Mouse (Mus musculus) forebrain, embryonic 16.5 days (tissue): ENCODE results near the gene Slc22a7. TPM values are rescaled to one million over a fixed set of nuclear protein-coding genes. Genes with fewer than 3 reads are reported as not detected.

Experiments used
- ATAC-seq: fragments of 200-750 bp; cut with Nextera tagmentation; 2 replicates; pipeline ENCODE4 v1.8.0; 2017; ENCODE audit warnings: mild to moderate bottlenecking, moderate library complexity
- H3K27ac ChIP-seq: fragments of 300-500 bp; sonication (generic); 2 replicates; pipeline ENCODE4 v1.5.1; 2014; ENCODE audit warnings: low read length, control low read depth
- H3K27me3 ChIP-seq: fragments of 300-500 bp; sonication (generic); replicated peaks from 2 replicates; pipeline ENCODE4 v1.6.1; 2014; ENCODE audit warnings: low read length; ENCODE audit not compliant: control insufficient read depth, insufficient read depth
- H3K36me3 ChIP-seq: fragments of 300-500 bp; sonication (generic); 2 replicates; pipeline ENCODE4 v1.6.1; 2014; ENCODE audit not compliant: control insufficient read depth, insufficient read depth
- H3K4me1 ChIP-seq: fragments of 300-500 bp; sonication (generic); replicated peaks from 2 replicates; pipeline ENCODE4 v1.6.1; 2014; ENCODE audit warnings: low read length; ENCODE audit not compliant: control insufficient read depth, insufficient read depth
- H3K4me2 ChIP-seq: fragments of 300-500 bp; sonication (generic); 2 replicates; pipeline ENCODE4 v1.6.1; 2014; ENCODE audit warnings: mild to moderate bottlenecking, low read length, control low read depth
- H3K4me3 ChIP-seq: fragments of 300-500 bp; sonication (generic); replicated peaks from 2 replicates; pipeline ENCODE4 v1.5.1; 2014; ENCODE audit warnings: mild to moderate bottlenecking, low read length, control low read depth
- H3K9ac ChIP-seq: fragments of 300-500 bp; sonication (generic); replicated peaks from 2 replicates; pipeline ENCODE4 v1.6.1; 2014; ENCODE audit warnings: low read depth, low read length, control low read depth
- H3K9me3 ChIP-seq: fragments of 300-500 bp; sonication (generic); 2 replicates; pipeline ENCODE4 v1.6.1; 2016; ENCODE audit warnings: low read length; ENCODE audit not compliant: control insufficient read depth
- WGBS: fragments of 180-500 bp; shearing (Covaris S2); extraction: QIAGEN DNeasy Blood & Tissue Kit; methylation state at CpG from one replicate; pipeline ENCODE4 v1.1.7; 2014; 5-methylcytosine and 5-hydroxymethylcytosine counted together
- polyA plus RNA-seq: library from polyadenylated mRNA; unstranded; fragments of >200 nt; fragmentation: Nextera tagmentation; extraction: Ambion mirVana; gene quantifications from 2 replicates; pipeline ENCODE4 v1.2.1, GENCODE M21; 2015

The Slc22a7 gene
- polyA plus RNA-seq, 1 experiment from 2014 or later: not detected

GRCm38 (mm10) chr17:46452683-46453082 is 14.4 kb upstream of the Slc22a7 start:
- Histone ChIP-seq H3K4me2 (no peak overlapping the region), H3K9ac (no peak overlapping the region), H3K27ac (no peak overlapping the region), H3K4me1 (peaks cover 26% of the 10 kb centered on the region), H3K4me3 (no peak overlapping the region), H3K9me3 (no peaks in the 10 kb centered on the region), H3K36me3 (no peaks in the 10 kb centered on the region), H3K27me3 (0 out of 2 replicates have a peak, but pooled peaks cover 4% of the 10 kb centered on the region)
- no peak for ATAC-seq
- 30% methylated on average over 5 of the region's 5 CpGs for WGBS

DNA sequence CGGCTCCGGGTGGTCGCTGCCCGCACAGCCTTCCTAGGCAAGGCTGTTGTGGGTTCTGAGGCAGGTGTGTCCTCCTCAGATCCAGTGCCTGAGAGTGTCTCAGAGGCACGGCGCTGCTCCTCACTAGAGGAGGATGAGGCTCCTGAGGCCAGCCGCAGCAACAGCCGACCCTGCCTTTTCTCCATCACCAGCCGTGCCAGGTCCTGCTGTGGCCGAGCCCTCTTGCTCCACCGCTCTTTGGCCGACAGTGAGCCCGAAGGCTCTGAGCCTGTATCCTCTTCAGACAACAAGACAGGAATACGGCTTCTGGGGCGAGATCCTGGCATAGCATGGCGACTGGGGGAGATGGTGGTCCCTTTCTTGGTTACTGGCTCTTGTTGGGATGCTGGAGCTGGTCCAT is 8.0 kb upstream of the Slc22a7 start:
- H3K4me2 ChIP-seq: no peak overlapping the region
- 92% methylated on average over 16 of the region's 16 CpGs for WGBS
- ATAC-seq: no peak
- H3K4me3 ChIP-seq: no peak overlapping the region
- peaks cover 12% of the 10 kb centered on the region for H3K27me3 ChIP-seq
- H3K36me3 ChIP-seq: no peaks in the 10 kb centered on the region
- H3K9ac ChIP-seq: no peak overlapping the region
- H3K27ac ChIP-seq: no peak overlapping the region
- no peaks in the 10 kb centered on the region for H3K9me3 ChIP-seq
- no peaks in the 10 kb centered on the region for H3K4me1 ChIP-seq

GRCm38 (mm10) chr17:46444839-46445579 is 6.8 kb upstream of the Slc22a7 start:
- H3K27me3 ChIP-seq: peaks cover 12% of the 10 kb centered on the region
- no peak overlapping the region for H3K4me2 ChIP-seq
- ATAC-seq: no peak
- H3K4me3 ChIP-seq: no peak overlapping the region
- H3K36me3 ChIP-seq: no peaks in the 10 kb centered on the region
- WGBS: 7% methylated on average over 50 of the region's 50 CpGs
- H3K9me3 ChIP-seq: no peaks in the 10 kb centered on the region
- no peak overlapping the region for H3K27ac ChIP-seq
- no peaks in the 10 kb centered on the region for H3K4me1 ChIP-seq
- H3K9ac ChIP-seq: no peak overlapping the region

- Histone ChIP-seq H3K9me3 (no peaks in the 10 kb centered on the region), H3K9ac (no peak overlapping the region), H3K27me3 (no peaks in the 10 kb centered on the region), H3K27ac (no peak overlapping the region), H3K4me3 (no peak overlapping the region), H3K4me2 (no peak overlapping the region), H3K36me3 (no peaks in the 10 kb centered on the region), H3K4me1 (peaks cover 4% of the 10 kb centered on the region; the same call in 1 of the 2 replicates)
- ATAC-seq: no peak
- 90% methylated on average over 10 of the region's 10 CpGs for WGBS
These were observed 919 bp upstream of the Slc22a7 start for GRCm38 (mm10) chr17:46439176-46439575.

DNA sequence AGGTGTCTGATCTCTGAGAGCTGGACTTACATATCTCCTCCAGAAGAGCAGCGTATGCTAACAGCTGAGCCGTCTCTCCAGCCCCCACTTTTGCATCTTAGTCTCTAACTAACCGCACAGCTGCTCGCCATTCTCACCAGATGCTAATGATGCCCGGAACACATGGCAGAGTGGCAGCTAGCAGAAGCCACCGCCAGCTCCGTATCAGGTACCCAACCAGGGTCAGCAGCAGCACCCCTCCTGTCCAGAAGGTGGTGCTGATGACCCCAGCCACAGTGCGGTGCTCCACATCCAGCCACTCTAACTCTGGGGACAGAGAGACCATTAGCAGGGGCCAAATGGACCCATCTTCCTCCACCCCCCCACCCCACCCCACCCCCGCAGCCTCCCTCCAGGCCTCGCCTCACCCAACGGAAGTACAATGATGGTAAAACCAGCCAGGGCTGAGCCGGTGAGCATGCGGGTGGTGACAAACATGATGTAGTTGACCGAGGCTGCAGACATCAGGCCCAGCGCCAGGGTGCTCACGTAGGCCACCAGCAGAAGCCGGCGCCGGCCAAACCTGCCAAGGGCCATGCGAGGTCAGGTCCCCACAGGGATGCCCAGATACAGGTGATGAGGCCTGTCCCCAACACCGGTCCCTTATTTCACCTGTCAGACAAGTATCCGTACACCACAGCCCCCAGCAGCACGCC is 1.4 kb downstream of the Slc22a7 start:
- 25% methylated on average over 23 of the region's 23 CpGs for WGBS
- H3K4me2 ChIP-seq: no peak overlapping the region
- H3K9me3 ChIP-seq: no peaks in the 10 kb centered on the region
- H3K36me3 ChIP-seq: no peaks in the 10 kb centered on the region
- no peak overlapping the region for H3K9ac ChIP-seq
- H3K27ac ChIP-seq: no peak overlapping the region
- peaks cover 4% of the 10 kb centered on the region; the same call in 1 of the 2 replicates for H3K4me1 ChIP-seq
- no peaks in the 10 kb centered on the region for H3K27me3 ChIP-seq
- ATAC-seq: peak; percentile 56
- no peak overlapping the region for H3K4me3 ChIP-seq

- Histone ChIP-seq H3K4me1 (peaks cover 4% of the 10 kb centered on the region; the same call in 1 of the 2 replicates), H3K27me3 (no peaks in the 10 kb centered on the region), H3K36me3 (no peaks in the 10 kb centered on the region), H3K9ac (no peak overlapping the region), H3K9me3 (no peaks in the 10 kb centered on the region), H3K27ac (no peak overlapping the region), H3K4me3 (no peak overlapping the region), H3K4me2 (peak overlapping the region; percentile 18)
- WGBS: 5% methylated on average over 17 of the region's 17 CpGs
- no peak for ATAC-seq
These were observed 4.6 kb downstream of the Slc22a7 start for GRCm38 (mm10) chr17:46433627-46434026.

- Histone ChIP-seq H3K27ac (no peak within 1 kb of the TSS), H3K4me1 (no peaks in the 10 kb centered on the region), H3K36me3 (0 out of 2 replicates have a peak, but pooled peaks cover 2% of the 10 kb centered on the region), H3K4me3 (no peak within 1 kb of the TSS), H3K9ac (no peak within 1 kb of the TSS), H3K9me3 (no peaks in the 10 kb centered on the region), H3K4me2 (peak within 1 kb of the TSS; percentile 31; the same call in 1 of the 2 replicates), H3K27me3 (no peaks in the 10 kb centered on the region)
- ATAC-seq: no peak
- 11% methylated on average over 18 of the region's 18 CpGs for WGBS
These were observed 9.4 kb downstream of the Slc22a7 start, which contains the start of gene Crip3 for GRCm38 (mm10) chr17:46428761-46429414. Crip3 (plus strand) TSS chr17:46428926.

GRCm38 (mm10) chr17:46426496-46426895 is 11.8 kb downstream of the Slc22a7 start:
- Histone ChIP-seq H3K27ac (no peak overlapping the region), H3K9ac (no peak overlapping the region), H3K27me3 (no peaks in the 10 kb centered on the region), H3K9me3 (no peaks in the 10 kb centered on the region), H3K4me3 (no peak overlapping the region), H3K36me3 (0 out of 2 replicates have a peak, but pooled peaks cover 2% of the 10 kb centered on the region), H3K4me1 (peaks cover 2% of the 10 kb centered on the region; the same call in 1 of the 2 replicates), H3K4me2 (no peak overlapping the region)
- no peak for ATAC-seq

DNA sequence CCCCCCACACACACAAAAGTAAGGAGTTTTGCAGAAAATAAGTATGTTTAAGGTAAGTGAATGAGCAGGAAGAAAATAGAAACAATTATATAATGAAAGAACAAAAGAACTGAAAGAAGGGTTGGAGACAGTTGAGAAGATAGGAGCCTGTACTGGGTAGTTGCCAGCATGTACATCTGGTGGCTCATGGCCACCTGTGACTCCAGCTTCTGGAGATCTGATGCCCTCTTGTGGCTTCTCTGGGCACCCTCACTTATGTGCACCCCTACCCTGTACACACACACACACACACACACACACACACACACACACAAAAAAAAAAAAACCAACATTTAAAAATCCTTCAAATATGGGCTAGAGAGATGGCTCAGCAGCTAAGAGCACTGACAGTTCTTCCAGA is 18.5 kb downstream of the Slc22a7 start:
- ATAC-seq: no peak

More for the DNA sequence above, 18.5 kb downstream of the Slc22a7 start:
- Histone ChIP-seq H3K27me3 (no peaks in the 10 kb centered on the region), H3K4me3 (no peak overlapping the region), H3K4me1 (peaks cover 5% of the 10 kb centered on the region; the same call in 1 of the 2 replicates), H3K27ac (no peak overlapping the region), H3K9me3 (no peaks in the 10 kb centered on the region), H3K4me2 (no peak overlapping the region), H3K36me3 (no peaks in the 10 kb centered on the region), H3K9ac (no peak overlapping the region)
